Mouse (Mus musculus): ENCODE measurements around the gene Slf2. TPM values are rescaled to one million over a fixed set of nuclear protein-coding genes. Genes with fewer than 3 reads are reported as not detected.

The Slf2 gene
- polyA plus RNA-seq, 1 experiment from 2014 or later: 30.3 TPM

DNA sequence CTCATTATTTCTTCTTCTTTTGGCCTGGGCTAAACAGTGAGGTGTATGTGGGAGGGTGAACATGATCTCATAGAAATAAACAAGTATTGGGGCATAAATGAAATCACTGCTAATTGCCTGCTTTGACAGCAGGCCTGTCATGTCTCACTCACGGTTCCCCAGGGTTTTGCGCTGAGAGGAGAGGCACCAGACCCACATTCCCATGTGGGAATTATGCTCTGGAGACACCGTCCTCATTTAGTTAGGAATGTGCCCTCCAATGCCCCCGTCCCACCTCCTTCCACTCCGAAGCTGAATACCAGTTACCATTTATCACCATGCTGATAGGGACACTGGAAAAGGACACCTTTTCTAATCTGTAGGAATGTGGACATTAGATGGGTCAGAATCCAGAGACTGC, 6.3 kb upstream of the Slf2 start:
- Histone ChIP-seq H3K9ac (ENCODE audit: low read depth, low read length) (no peak overlapping the region), H3K36me3 (ENCODE audit: control insufficient read depth, insufficient read depth, low read length) (no peaks in the 10 kb centered on the region)
- WGBS: 74% methylated on average over 5 of the region's 5 CpGs

GRCm38 (mm10) chr19:44926781-44927180, 4.2 kb upstream of the Slf2 start:
- Histone ChIP-seq H3K27me3 (ENCODE audit: control insufficient read depth, insufficient read depth, low read depth, low read length) (peaks cover 2% of the 10 kb centered on the region; the same call in 1 of the 2 replicates), H3K4me1 (ENCODE audit: control insufficient read depth, insufficient read depth, low read length) (peaks cover 7% of the 10 kb centered on the region; the same call in 1 of the 2 replicates), H3K4me2 (ENCODE audit: low read length) (no peak overlapping the region), H3K36me3 (ENCODE audit: control insufficient read depth, insufficient read depth, low read length) (no peaks in the 10 kb centered on the region), H3K4me3 (ENCODE audit: low read depth, low read length) (no peak overlapping the region), H3K9me3 (replicated peaks; ENCODE audit: control insufficient read depth, low read length, poor library complexity, severe bottlenecking) (no peaks in the 10 kb centered on the region), H3K27ac (ENCODE audit: low read length) (no peak overlapping the region), H3K9ac (ENCODE audit: low read depth, low read length) (no peak overlapping the region)
- ATAC-seq: no peak
- 80% methylated on average over 6 of the region's 6 CpGs for WGBS

More for the DNA sequence above, 6.3 kb upstream of the Slf2 start:
- peaks cover 2% of the 10 kb centered on the region; the same call in 1 of the 2 replicates for H3K27me3 ChIP-seq (ENCODE audit: control insufficient read depth, insufficient read depth, low read depth, low read length)
- no peak overlapping the region for H3K4me2 ChIP-seq (ENCODE audit: low read length)
- no peak overlapping the region for H3K4me3 ChIP-seq (ENCODE audit: low read depth, low read length)
- H3K4me1 ChIP-seq (ENCODE audit: control insufficient read depth, insufficient read depth, low read length): 0 out of 2 replicates have a peak, but pooled peaks cover under 1% of the 10 kb centered on the region
- no peak overlapping the region for H3K27ac ChIP-seq (ENCODE audit: low read length)
- no peaks in the 10 kb centered on the region for H3K9me3 ChIP-seq (replicated peaks; ENCODE audit: control insufficient read depth, low read length, poor library complexity, severe bottlenecking)
- no peak for ATAC-seq

GRCm38 (mm10) chr19:44927250-44927649, 3.7 kb upstream of the Slf2 start:
- no peak overlapping the region for H3K4me2 ChIP-seq (ENCODE audit: low read length)
- no peak overlapping the region for H3K27ac ChIP-seq (ENCODE audit: low read length)
- H3K4me3 ChIP-seq (ENCODE audit: low read depth, low read length): no peak overlapping the region
- 69% methylated on average over 1 of the region's 1 CpGs for WGBS
- H3K4me1 ChIP-seq (ENCODE audit: control insufficient read depth, insufficient read depth, low read length): peaks cover 10% of the 10 kb centered on the region
- no peaks in the 10 kb centered on the region for H3K9me3 ChIP-seq (replicated peaks; ENCODE audit: control insufficient read depth, low read length, poor library complexity, severe bottlenecking)
- H3K36me3 ChIP-seq (ENCODE audit: control insufficient read depth, insufficient read depth, low read length): no peaks in the 10 kb centered on the region
- peaks cover 2% of the 10 kb centered on the region; the same call in 1 of the 2 replicates for H3K27me3 ChIP-seq (ENCODE audit: control insufficient read depth, insufficient read depth, low read depth, low read length)
- ATAC-seq: no peak
- no peak overlapping the region for H3K9ac ChIP-seq (ENCODE audit: low read depth, low read length)

DNA sequence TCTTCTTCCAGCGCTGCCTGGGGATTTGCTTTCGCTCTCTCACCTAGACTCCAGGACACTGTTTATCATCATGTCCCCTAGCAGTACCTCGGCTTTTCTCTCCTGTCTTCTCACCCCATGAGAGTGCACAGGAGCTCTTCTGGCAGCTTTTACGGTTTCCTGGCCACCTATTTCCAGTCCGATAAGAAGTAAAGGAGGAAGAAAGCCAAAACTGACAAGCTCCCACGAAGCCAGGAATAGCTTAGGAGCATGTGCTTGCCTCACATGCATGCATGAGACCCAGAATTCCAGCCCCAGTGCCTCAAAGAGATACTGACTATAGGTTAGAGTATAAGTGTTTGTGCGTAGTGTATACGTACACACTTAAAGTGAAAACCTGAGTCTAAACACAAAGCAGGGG, 2.8 kb upstream of the Slf2 start:
- Histone ChIP-seq H3K4me3 (ENCODE audit: low read depth, low read length) (no peak overlapping the region), H3K36me3 (ENCODE audit: control insufficient read depth, insufficient read depth, low read length) (no peaks in the 10 kb centered on the region), H3K9me3 (replicated peaks; ENCODE audit: control insufficient read depth, low read length, poor library complexity, severe bottlenecking) (no peaks in the 10 kb centered on the region), H3K4me2 (ENCODE audit: low read length) (no peak overlapping the region), H3K27ac (ENCODE audit: low read length) (no peak overlapping the region), H3K9ac (ENCODE audit: low read depth, low read length) (no peak overlapping the region), H3K27me3 (ENCODE audit: control insufficient read depth, insufficient read depth, low read depth, low read length) (peaks cover 2% of the 10 kb centered on the region; the same call in 1 of the 2 replicates), H3K4me1 (ENCODE audit: control insufficient read depth, insufficient read depth, low read length) (peaks cover 17% of the 10 kb centered on the region)
- 47% methylated on average over 8 of the region's 8 CpGs for WGBS
- ATAC-seq: no peak

DNA sequence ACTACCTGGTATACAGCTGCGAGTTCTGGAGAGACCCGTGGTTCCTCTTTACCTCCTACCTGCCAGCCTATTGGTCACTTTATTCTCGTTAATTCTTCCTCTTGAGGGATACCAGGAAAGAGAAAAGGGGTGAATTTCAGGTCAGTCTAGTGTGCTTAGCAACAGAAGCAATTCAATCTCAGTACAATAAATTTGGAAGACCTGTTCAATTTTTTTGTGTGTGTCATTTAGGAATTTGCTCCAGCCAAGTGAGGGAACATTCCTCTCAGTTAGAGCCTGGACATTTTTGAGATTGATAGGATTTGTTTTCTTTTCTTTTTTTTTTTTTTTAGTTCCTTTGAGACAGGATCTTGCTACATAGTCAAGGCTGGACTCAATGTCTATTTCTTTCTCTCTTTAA, 1.7 kb upstream of the Slf2 start:
- WGBS: 23% methylated on average over 3 of the region's 3 CpGs
- no peaks in the 10 kb centered on the region for H3K36me3 ChIP-seq (ENCODE audit: control insufficient read depth, insufficient read depth, low read length)
- H3K27ac ChIP-seq (ENCODE audit: low read length): no peak overlapping the region
- peaks cover 21% of the 10 kb centered on the region for H3K4me1 ChIP-seq (ENCODE audit: control insufficient read depth, insufficient read depth, low read length)
- H3K4me3 ChIP-seq (ENCODE audit: low read depth, low read length): no peak overlapping the region
- no peak overlapping the region for H3K9ac ChIP-seq (ENCODE audit: low read depth, low read length)
- no peak overlapping the region for H3K4me2 ChIP-seq (ENCODE audit: low read length)
- no peaks in the 10 kb centered on the region for H3K9me3 ChIP-seq (replicated peaks; ENCODE audit: control insufficient read depth, low read length, poor library complexity, severe bottlenecking)
- ATAC-seq: no peak
- H3K27me3 ChIP-seq (ENCODE audit: control insufficient read depth, insufficient read depth, low read depth, low read length): peaks cover 2% of the 10 kb centered on the region; the same call in 1 of the 2 replicates

- H3K27ac ChIP-seq (ENCODE audit: low read length): no peak overlapping the region
- H3K4me3 ChIP-seq (ENCODE audit: low read depth, low read length): no peak overlapping the region
- H3K9ac ChIP-seq (ENCODE audit: low read depth, low read length): no peak overlapping the region
- H3K4me1 ChIP-seq (ENCODE audit: control insufficient read depth, insufficient read depth, low read length): peaks cover 21% of the 10 kb centered on the region
- no peak for ATAC-seq
- no peaks in the 10 kb centered on the region for H3K9me3 ChIP-seq (replicated peaks; ENCODE audit: control insufficient read depth, low read length, poor library complexity, severe bottlenecking)
- H3K4me2 ChIP-seq (ENCODE audit: low read length): no peak overlapping the region; the same call in 1 of the 2 replicates
- peaks cover 2% of the 10 kb centered on the region; the same call in 1 of the 2 replicates for H3K27me3 ChIP-seq (ENCODE audit: control insufficient read depth, insufficient read depth, low read depth, low read length)
- WGBS: 31% methylated on average over 10 of the region's 10 CpGs
- H3K36me3 ChIP-seq (ENCODE audit: control insufficient read depth, insufficient read depth, low read length): no peaks in the 10 kb centered on the region
Measured at GRCm38 (mm10) chr19:44929663-44930062, 1.3 kb upstream of the Slf2 start.

- Histone ChIP-seq H3K4me2 (ENCODE audit: low read length) (peak overlapping the region; percentile 65), H3K9ac (ENCODE audit: low read depth, low read length) (peak overlapping the region; percentile 77), H3K4me1 (ENCODE audit: control insufficient read depth, insufficient read depth, low read length) (peaks cover 21% of the 10 kb centered on the region), H3K27ac (ENCODE audit: low read length) (peak overlapping the region; percentile 88), H3K4me3 (ENCODE audit: low read depth, low read length) (peak overlapping the region; percentile 82), H3K27me3 (ENCODE audit: control insufficient read depth, insufficient read depth, low read depth, low read length) (peaks cover 2% of the 10 kb centered on the region; the same call in 1 of the 2 replicates), H3K9me3 (replicated peaks; ENCODE audit: control insufficient read depth, low read length, poor library complexity, severe bottlenecking) (no peaks in the 10 kb centered on the region), H3K36me3 (ENCODE audit: control insufficient read depth, insufficient read depth, low read length) (peaks cover 3% of the 10 kb centered on the region; the same call in 1 of the 2 replicates)
- 51% methylated on average over 2 of the region's 2 CpGs for WGBS
- no peak; the same call in 1 of the 2 replicates for ATAC-seq
Measured at GRCm38 (mm10) chr19:44930122-44930521, 829 bp upstream of the Slf2 start.

DNA sequence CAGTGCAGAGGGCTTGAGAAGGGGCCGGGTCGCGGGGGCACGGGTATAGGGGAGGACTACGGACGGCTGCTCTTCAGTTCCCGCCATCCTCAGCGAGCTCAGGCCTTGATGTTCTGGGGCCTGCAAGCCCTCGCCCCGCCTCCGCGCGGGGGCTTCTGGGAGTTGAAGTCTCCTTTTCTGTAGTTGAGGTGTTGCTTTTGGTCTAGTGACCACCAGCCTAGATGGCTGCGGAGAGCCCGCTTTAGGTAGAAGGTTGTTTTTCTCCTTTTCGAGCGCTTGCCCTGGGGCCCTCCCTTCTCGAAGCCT, 456 bp downstream of the Slf2 start:
- peaks cover 21% of the 10 kb centered on the region for H3K4me1 ChIP-seq (ENCODE audit: control insufficient read depth, insufficient read depth, low read length)
- 0% methylated on average over 18 of the region's 18 CpGs for WGBS
- H3K36me3 ChIP-seq (ENCODE audit: control insufficient read depth, insufficient read depth, low read length): peaks cover 7% of the 10 kb centered on the region; the same call in 1 of the 2 replicates
- H3K4me3 ChIP-seq (ENCODE audit: low read depth, low read length): peak overlapping the region; percentile 82
- H3K27me3 ChIP-seq (ENCODE audit: control insufficient read depth, insufficient read depth, low read depth, low read length): peaks cover 2% of the 10 kb centered on the region; the same call in 1 of the 2 replicates
- peak overlapping the region; percentile 90 for H3K27ac ChIP-seq (ENCODE audit: low read length)
- peak; percentile 95 for ATAC-seq
- H3K4me2 ChIP-seq (ENCODE audit: low read length): peak overlapping the region; percentile 67
- H3K9ac ChIP-seq (ENCODE audit: low read depth, low read length): peak overlapping the region; percentile 82
- no peaks in the 10 kb centered on the region for H3K9me3 ChIP-seq (replicated peaks; ENCODE audit: control insufficient read depth, low read length, poor library complexity, severe bottlenecking)

DNA sequence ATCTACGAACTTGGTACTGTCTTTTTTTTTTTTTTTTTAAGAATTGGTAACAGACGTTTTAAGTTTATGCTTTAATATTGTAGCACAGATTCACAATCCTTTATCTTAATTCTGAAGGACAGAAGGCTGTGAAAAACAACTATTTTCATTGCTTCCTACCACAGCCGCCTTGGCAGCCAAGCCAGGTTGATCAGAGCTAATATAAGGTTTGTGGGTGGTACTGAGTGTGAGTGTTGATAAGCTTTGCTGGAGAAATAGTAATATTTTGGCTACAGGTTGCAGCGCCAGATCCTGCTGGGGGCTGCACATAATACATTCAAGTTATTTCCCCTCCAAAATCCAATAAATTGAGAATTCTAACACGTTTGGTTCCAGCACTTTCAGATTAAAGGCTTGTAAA, 1.1 kb downstream of the Slf2 start:
- no peak for ATAC-seq
- H3K9ac ChIP-seq (ENCODE audit: low read depth, low read length): 0 out of 2 replicates have a peak overlapping the region, but pooled peaks have one; percentile 38
- H3K4me2 ChIP-seq (ENCODE audit: low read length): peak overlapping the region; percentile 67
- H3K36me3 ChIP-seq (ENCODE audit: control insufficient read depth, insufficient read depth, low read length): peaks cover 11% of the 10 kb centered on the region; the same call in 1 of the 2 replicates
- H3K4me1 ChIP-seq (ENCODE audit: control insufficient read depth, insufficient read depth, low read length): peaks cover 21% of the 10 kb centered on the region
- H3K4me3 ChIP-seq (ENCODE audit: low read depth, low read length): peak overlapping the region; percentile 27
- no peaks in the 10 kb centered on the region for H3K9me3 ChIP-seq (replicated peaks; ENCODE audit: control insufficient read depth, low read length, poor library complexity, severe bottlenecking)
- peaks cover 2% of the 10 kb centered on the region; the same call in 1 of the 2 replicates for H3K27me3 ChIP-seq (ENCODE audit: control insufficient read depth, insufficient read depth, low read depth, low read length)
- WGBS: 60% methylated on average over 5 of the region's 5 CpGs
- H3K27ac ChIP-seq (ENCODE audit: low read length): no peak overlapping the region

Measured in midbrain, embryonic 16.5 days (tissue).